Mouse (Mus musculus) embryonic fibroblast, embryonic 13.5 days (primary cell): Measurements from ENCODE around the gene Dnm3. TPM values are rescaled to one million over a fixed set of nuclear protein-coding genes. Genes with fewer than 3 reads are reported as not detected.

Experiments
- H3K27ac ChIP-seq: 2 replicates; pipeline ENCODE4 v1.5.1; 2012; ENCODE audit warnings: low read length, control low read depth, inconsistent platforms; ENCODE audit not compliant: insufficient read depth
- H3K4me1 ChIP-seq: 2 replicates; pipeline ENCODE4 v1.6.1; 2011; ENCODE audit warnings: low read length; ENCODE audit not compliant: control insufficient read depth, insufficient read depth
- H3K4me3 ChIP-seq: 2 replicates; pipeline ENCODE4 v1.5.1; 2011; ENCODE audit warnings: mild to moderate bottlenecking, control low read depth, low read length; ENCODE audit not compliant: insufficient read depth
- CTCF ChIP-seq: IDR thresholded peaks from 2 replicates; pipeline ENCODE4 v1.5.1; 2011; ENCODE audit warnings: mild to moderate bottlenecking, control low read depth, low read length, moderate library complexity, borderline replicate concordance; ENCODE audit not compliant: insufficient read depth
- POLR2A ChIP-seq: IDR thresholded peaks from 2 replicates; pipeline ENCODE4 v1.6.1; 2011; ENCODE audit warnings: low read depth, mild to moderate bottlenecking, control low read depth, low read length, moderate library complexity
- polyA plus RNA-seq: library from polyadenylated mRNA; stranded (reverse); fragments of >200 nt; gene quantifications from 2 replicates; pipeline ENCODE4 v1.2.4, GENCODE M21; 2011; ENCODE audit warnings: low read depth; ENCODE audit not compliant: missing spikeins, insufficient read length

The Dnm3 gene
- polyA plus RNA-seq, 1 experiment = 11.7 TPM

GRCm38 (mm10) chr1:162221801-162222301 lies 256.0 kb downstream of the Dnm3 start:
- H3K27ac ChIP-seq = peak overlapping the region; percentile 95
- H3K4me3 ChIP-seq = 0 out of 2 replicates have a peak overlapping the region, but pooled peaks have one; percentile 30
- no peak for TF ChIP-seq CTCF
- peak; percentile 52; the same call in 1 of the 2 replicates for TF ChIP-seq POLR2A
- H3K4me1 ChIP-seq = peaks cover 6% of the 10 kb centered on the region; the same call in 1 of the 2 replicates

GRCm38 (mm10) chr1:162220891-162221290 lies 256.9 kb downstream of the Dnm3 start:
- TF ChIP-seq POLR2A (peak; percentile 58; the same call in 1 of the 2 replicates), CTCF (no peak)
- Histone ChIP-seq H3K4me1 (peaks cover 6% of the 10 kb centered on the region), H3K27ac (peak overlapping the region; percentile 100), H3K4me3 (peak overlapping the region; percentile 71)

- TF ChIP-seq CTCF = no peak
- no peak for TF ChIP-seq POLR2A
- Histone ChIP-seq H3K4me1 (peaks cover 10% of the 10 kb centered on the region), H3K27ac (peak overlapping the region; percentile 99), H3K4me3 (peak overlapping the region; percentile 10; the same call in 1 of the 2 replicates)
Observed at GRCm38 (mm10) chr1:162219781-162220180, 258.1 kb downstream of the Dnm3 start.

- Histone ChIP-seq H3K27ac (peak overlapping the region; percentile 99), H3K4me1 (peaks cover 10% of the 10 kb centered on the region), H3K4me3 (peak overlapping the region; percentile 69)
- peak; percentile 64 for TF ChIP-seq POLR2A
- TF ChIP-seq CTCF = no peak
Observed at GRCm38 (mm10) chr1:162218530-162219180, 259.2 kb downstream of the Dnm3 start.

- no peak for TF ChIP-seq CTCF
- peak; percentile 98 for TF ChIP-seq POLR2A
- H3K4me1 ChIP-seq = peaks cover 8% of the 10 kb centered on the region
- H3K27ac ChIP-seq = peak overlapping the region; percentile 100
Observed at GRCm38 (mm10) chr1:162217340-162217974, 260.4 kb downstream of the Dnm3 start.

GRCm38 (mm10) chr1:162216656-162217055 lies 261.2 kb downstream of the Dnm3 start:
- no peak for TF ChIP-seq CTCF
- TF ChIP-seq POLR2A = peak; percentile 60
- Histone ChIP-seq H3K4me3 (no peak overlapping the region), H3K4me1 (peaks cover 8% of the 10 kb centered on the region), H3K27ac (peak overlapping the region; percentile 100)

More at GRCm38 (mm10) chr1:162217340-162217974, 260.4 kb downstream of the Dnm3 start:
- H3K4me3 ChIP-seq = peak overlapping the region; percentile 69

GRCm38 (mm10) chr1:162215743-162216142 lies 262.1 kb downstream of the Dnm3 start:
- TF ChIP-seq POLR2A (peak; percentile 35; the same call in 1 of the 2 replicates), CTCF (no peak)
- peak overlapping the region; percentile 100 for H3K27ac ChIP-seq
- no peak overlapping the region for H3K4me3 ChIP-seq
- H3K4me1 ChIP-seq = peaks cover 8% of the 10 kb centered on the region

GRCm38 (mm10) chr1:162213066-162213465 lies 264.8 kb downstream of the Dnm3 start:
- Histone ChIP-seq H3K4me1 (peaks cover 16% of the 10 kb centered on the region), H3K4me3 (no peak overlapping the region), H3K27ac (no peak overlapping the region)
- TF ChIP-seq CTCF (no peak), POLR2A (no peak)

GRCm38 (mm10) chr1:162210529-162210928 lies 267.3 kb downstream of the Dnm3 start:
- peaks cover 14% of the 10 kb centered on the region; the same call in 1 of the 2 replicates for H3K4me1 ChIP-seq
- H3K4me3 ChIP-seq = no peak overlapping the region
- peak overlapping the region; percentile 36; the same call in 1 of the 2 replicates for H3K27ac ChIP-seq
- TF ChIP-seq POLR2A = no peak
- TF ChIP-seq CTCF = no peak
